ENCODE assay signal across 14 mouse cellular contexts in genomic region chr1:155064111-155064510, GRCm38 (mm10). TPM values are rescaled to one million over a fixed set of nuclear protein-coding genes. Genes with fewer than 3 reads are reported as not detected.
DNase-seq lines count a peak whose midpoint lies in the region; ATAC-seq and TF ChIP-seq lines count a peak whose summit lies in the region.
"Had no signal": no experiment of that assay in that cellular context is flagged by ENCODE, and none has a peak within 500 bp of the region (broad histone marks: within the 10 kb centered on the region; RNA-seq: fewer than 3 reads in every experiment).

No protein-coding gene starts in this region.

- H3K79me2 ChIP-seq in liver, adult 2 months (ENCODE audit: control insufficient read depth, insufficient read depth, low read length) = no peaks in the 10 kb centered on the region

- peak; percentile 31 for DNase-seq in cerebellum, adult 11-12 months
- no peak for DNase-seq in cerebellum, postnatal 36 days
- peak; percentile 94 for DNase-seq in liver, adult 2 months (ENCODE audit: extremely low read depth, low read depth, low spot score)
- no peak for DNase-seq in liver
- peak; percentile 93 for DNase-seq in kidney, adult 9 months
- DNase-seq in liver, postnatal 0 days = no peak
- DNase-seq in cerebellum, adult 9-11 months = no peak
- DNase-seq: cerebellum, postnatal 14 days; lung, embryonic 14.5 days; right cerebral cortex, adult 18-20 months had no signal

- peaks cover 8% of the 10 kb centered on the region; the same call in 1 of the 2 replicates for H3K4me1 ChIP-seq in liver, adult 2 months (ENCODE audit: control insufficient read depth, insufficient read depth, low read length)
- peaks cover 45% of the 10 kb centered on the region for H3K4me1 ChIP-seq in liver, postnatal 0 days (ENCODE audit: insufficient read depth)

- no peaks in the 10 kb centered on the region for H3K36me3 ChIP-seq in liver, adult 2 months (ENCODE audit: control insufficient read depth, insufficient read depth, low read length)
- H3K36me3 ChIP-seq in liver, postnatal 0 days (replicated peaks; ENCODE audit: insufficient read depth, low read length) = no peaks in the 10 kb centered on the region
- H3K36me3 ChIP-seq: hindbrain, embryonic 15.5 days; midbrain, embryonic 12.5 days; neural tube, embryonic 13.5 days had no signal

- H3K9ac ChIP-seq in liver, adult 2 months (ENCODE audit: low read depth, low read length) = no peak overlapping the region
- peak overlapping the region; percentile 50; the same call in 1 of the 2 replicates for H3K9ac ChIP-seq in liver, postnatal 0 days (replicated peaks)
- H3K9ac ChIP-seq: hindbrain, embryonic 15.5 days; lung, embryonic 14.5 days; midbrain, embryonic 12.5 days; neural tube, embryonic 13.5 days had no signal

- H3K9me3 ChIP-seq in liver, postnatal 0 days (ENCODE audit: low read length) = no peaks in the 10 kb centered on the region
- H3K9me3 ChIP-seq: hindbrain, embryonic 15.5 days; midbrain, embryonic 12.5 days; neural tube, embryonic 13.5 days had no signal

- 12% methylated on average over 5 of the region's 5 CpGs for WGBS in liver, adult 2 months
- WGBS in liver, postnatal 0 days (ENCODE audit: insufficient replicate concordance) = 50% methylated on average over 5 of the region's 5 CpGs

- peak overlapping the region; percentile 14 for H3K27ac ChIP-seq in liver, adult 2 months (replicated peaks; ENCODE audit: insufficient read depth, low read depth, low read length)
- H3K27ac ChIP-seq in liver, postnatal 0 days (ENCODE audit: low read depth) = peak overlapping the region; percentile 65
- H3K27ac ChIP-seq: hindbrain, embryonic 15.5 days; midbrain, embryonic 12.5 days; neural tube, embryonic 13.5 days had no signal

- peak; percentile 46; the same call in 1 of the 2 replicates for TF ChIP-seq EP300 in liver, postnatal 0 days (IDR thresholded peaks at IDR 0.05; ENCODE audit: low read depth)

- no peak overlapping the region for H3K4me2 ChIP-seq in liver, postnatal 0 days (ENCODE audit: low read depth, low read length)
- H3K4me2 ChIP-seq: hindbrain, embryonic 15.5 days; lung, embryonic 14.5 days; midbrain, embryonic 12.5 days; neural tube, embryonic 13.5 days had no signal

- TF ChIP-seq POLR2A in liver, adult 2 months (IDR thresholded peaks at IDR 0.05; ENCODE audit: extremely low read depth, insufficient read depth, low read length) = no peak

- peak; percentile 74 for ATAC-seq in liver, postnatal 0 days
- no peak for ATAC-seq in megakaryocyte, adult 5-6 weeks (ENCODE audit: poor library complexity, severe bottlenecking)

- no peaks in the 10 kb centered on the region for H3K27me3 ChIP-seq in liver, adult 2 months (ENCODE audit: control insufficient read depth, insufficient read depth, low read length)
- no peaks in the 10 kb centered on the region for H3K27me3 ChIP-seq in liver, postnatal 0 days (ENCODE audit: insufficient read depth, low read length)
- H3K27me3 ChIP-seq: hindbrain, embryonic 15.5 days; neural tube, embryonic 13.5 days had no signal

- TF ChIP-seq CTCF in liver, adult 2 months (IDR thresholded peaks at IDR 0.05; ENCODE audit: low read depth, low read length) = no peak
- TF ChIP-seq CTCF in liver, postnatal 0 days (IDR thresholded peaks at IDR 0.05; ENCODE audit: low read depth) = no peak

- H3K4me3 ChIP-seq in liver, adult 2 months (ENCODE audit: insufficient read depth, low read depth, low read length) = no peak overlapping the region
- H3K4me3 ChIP-seq in liver, postnatal 0 days (ENCODE audit: low read depth, low read length) = no peak overlapping the region
- H3K4me3 ChIP-seq: hindbrain, embryonic 15.5 days; midbrain, embryonic 12.5 days; neural tube, embryonic 13.5 days had no signal

RNA-seq across cellular contexts. Expression of gene Ier5, which starts 35.3 kb away (rescaled TPM):
- 2.8 and 3.2 TPM in 2 replicates for total RNA-seq in liver, adult 2 months (2014; rRNA removed)
- polyA plus RNA-seq in liver, adult 2 months (2012; rRNA removed) = 2.5 and 2.6 TPM in 2 replicates
- polyA plus RNA-seq in liver, postnatal 0 days (2015; fragmentation: Nextera tagmentation; extraction: Ambion mirVana) = 1.5 and 3.2 TPM in 2 replicates
- 58.4 and 62.3 TPM in 2 replicates for total RNA-seq in megakaryocyte, adult 5-6 weeks (2015)
- 35.4 and 38.3 TPM in 2 replicates for total RNA-seq in megakaryocyte, adult 5-6 weeks (2017)

Comparison
In these comparisons a context has a peak if more than half of its experiments do, and no peak if none do; other contexts are left out.
1. DNase-seq: peak in cerebellum, adult 11-12 months (single experiment), liver, adult 2 months (single experiment) and kidney, adult 9 months (single experiment); none in cerebellum, postnatal 36 days (0 of 2), liver (single experiment), liver, postnatal 0 days (single experiment) and cerebellum, adult 9-11 months (single experiment).